Mouse (Mus musculus): ENCODE measurements around the gene Itih3. TPM values are rescaled to one million over a fixed set of nuclear protein-coding genes. Genes with fewer than 3 reads are reported as not detected.

Itih3 gene
- polyA plus RNA-seq, 1 experiment from 2014 or later, result 0.39 TPM

DNA sequence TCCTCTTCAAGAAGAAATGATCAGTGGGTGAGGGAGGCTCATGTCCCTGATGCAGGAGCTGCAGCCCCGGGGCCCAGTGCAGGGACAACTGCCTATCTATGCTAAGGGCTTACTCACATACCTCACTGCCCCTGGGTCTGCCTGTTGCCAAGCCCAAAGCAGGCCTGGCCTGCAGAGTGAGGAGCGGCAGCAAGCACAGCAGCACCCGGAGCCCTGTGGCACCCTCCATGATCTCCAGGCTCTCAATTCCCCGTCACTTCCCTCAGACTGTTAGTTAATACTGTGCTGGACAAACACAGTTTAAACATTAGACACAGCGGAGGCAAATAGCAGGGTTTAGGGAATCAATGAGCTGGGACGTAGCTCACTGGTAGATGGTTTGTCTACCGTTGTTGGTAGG is 19.5 kb upstream of the Itih3 start, which contains the start of gene Itih1:
Gene Itih1 (minus strand): TSS at position 252 of the 400 bp plus-strand sequence.
- DNase-seq (ENCODE audit: low spot score) (no peak), ATAC-seq (ENCODE audit: low read depth) (no peak)
- Histone ChIP-seq H3K9ac (ENCODE audit: low read depth, low read length) (no peak within 1 kb of the TSS), H3K4me1 (ENCODE audit: control insufficient read depth, insufficient read depth, low read length) (no peaks in the 10 kb centered on the region), H3K4me3 (ENCODE audit: low read depth, low read length) (no peak within 1 kb of the TSS), H3K9me3 (ENCODE audit: control insufficient read depth, low read length) (no peaks in the 10 kb centered on the region), H3K27ac (replicated peaks; ENCODE audit: low read depth, low read length) (no peak within 1 kb of the TSS), H3K4me2 (ENCODE audit: low read depth, low read length) (no peak within 1 kb of the TSS), H3K27me3 (replicated peaks; ENCODE audit: control insufficient read depth, insufficient read depth, low read length) (no peaks in the 10 kb centered on the region), H3K36me3 (ENCODE audit: control insufficient read depth, insufficient read depth, low read length) (no peaks in the 10 kb centered on the region)
- WGBS, result 85% methylated on average over 7 of the region's 7 CpGs

DNA sequence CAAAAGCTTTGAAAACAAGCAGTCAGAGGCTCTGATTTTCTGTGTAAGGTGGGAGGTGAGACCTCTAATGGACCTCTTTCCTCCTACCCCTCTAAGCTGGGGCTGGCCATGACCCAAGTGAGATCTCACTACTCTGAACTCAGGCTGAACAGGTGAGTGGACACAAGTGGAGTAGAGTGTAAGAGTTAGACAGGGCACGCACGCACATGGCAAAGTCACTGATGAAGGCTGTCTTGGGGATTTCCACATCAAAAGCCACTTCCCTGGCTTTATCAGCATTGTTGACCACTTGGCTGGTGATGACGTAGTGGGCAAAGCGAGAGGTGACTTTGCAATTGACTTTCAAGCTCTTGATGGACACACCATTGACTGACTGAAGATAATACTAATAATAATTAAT is 18.7 kb upstream of the Itih3 start:
- DNase-seq (ENCODE audit: low spot score), result no peak
- 91% methylated on average over 4 of the region's 4 CpGs for WGBS
- H3K27me3 ChIP-seq (replicated peaks; ENCODE audit: control insufficient read depth, insufficient read depth, low read length), result no peaks in the 10 kb centered on the region
- H3K9me3 ChIP-seq (ENCODE audit: control insufficient read depth, low read length), result no peaks in the 10 kb centered on the region
- H3K4me1 ChIP-seq (ENCODE audit: control insufficient read depth, insufficient read depth, low read length), result no peaks in the 10 kb centered on the region
- no peak overlapping the region for H3K4me3 ChIP-seq (ENCODE audit: low read depth, low read length)
- no peak overlapping the region for H3K4me2 ChIP-seq (ENCODE audit: low read depth, low read length)
- no peaks in the 10 kb centered on the region for H3K36me3 ChIP-seq (ENCODE audit: control insufficient read depth, insufficient read depth, low read length)
- no peak for ATAC-seq (ENCODE audit: low read depth)
- H3K27ac ChIP-seq (replicated peaks; ENCODE audit: low read depth, low read length), result no peak overlapping the region
- H3K9ac ChIP-seq (ENCODE audit: low read depth, low read length), result no peak overlapping the region

- ATAC-seq (ENCODE audit: low read depth), result no peak
- Histone ChIP-seq H3K27ac (replicated peaks; ENCODE audit: low read depth, low read length) (no peak overlapping the region), H3K4me2 (ENCODE audit: low read depth, low read length) (no peak overlapping the region), H3K36me3 (ENCODE audit: control insufficient read depth, insufficient read depth, low read length) (no peaks in the 10 kb centered on the region), H3K4me3 (ENCODE audit: low read depth, low read length) (no peak overlapping the region), H3K27me3 (replicated peaks; ENCODE audit: control insufficient read depth, insufficient read depth, low read length) (no peaks in the 10 kb centered on the region), H3K9me3 (ENCODE audit: control insufficient read depth, low read length) (no peaks in the 10 kb centered on the region), H3K9ac (ENCODE audit: low read depth, low read length) (no peak overlapping the region), H3K4me1 (ENCODE audit: control insufficient read depth, insufficient read depth, low read length) (no peaks in the 10 kb centered on the region)
- no peak for DNase-seq (ENCODE audit: low spot score)
- 85% methylated on average over 9 of the region's 9 CpGs for WGBS
Measured at GRCm38 (mm10) chr14:30933351-30933750, 9.8 kb upstream of the Itih3 start.

DNA sequence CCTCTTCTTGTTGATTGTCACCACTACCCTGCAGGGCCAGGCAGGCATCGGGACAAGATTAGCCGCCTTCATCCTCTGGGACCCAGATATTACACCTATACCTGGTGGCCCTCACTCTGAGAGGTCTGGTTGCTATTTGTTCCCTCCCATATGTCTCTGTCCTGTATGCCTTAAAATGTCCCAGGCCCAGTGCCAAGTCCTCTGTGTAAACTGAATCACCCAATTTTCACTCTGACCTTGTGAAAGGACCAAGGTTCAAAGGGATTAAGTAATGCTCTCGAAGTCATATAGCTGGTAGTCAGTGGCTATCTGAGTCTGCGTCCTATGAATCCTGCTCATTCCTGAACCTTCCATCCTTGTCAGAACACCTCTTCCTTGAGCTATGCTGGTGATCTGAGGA is 6.8 kb upstream of the Itih3 start:
- Histone ChIP-seq H3K27ac (replicated peaks; ENCODE audit: low read depth, low read length) (no peak overlapping the region), H3K9me3 (ENCODE audit: control insufficient read depth, low read length) (no peaks in the 10 kb centered on the region), H3K36me3 (ENCODE audit: control insufficient read depth, insufficient read depth, low read length) (no peaks in the 10 kb centered on the region), H3K4me2 (ENCODE audit: low read depth, low read length) (no peak overlapping the region), H3K4me1 (ENCODE audit: control insufficient read depth, insufficient read depth, low read length) (no peaks in the 10 kb centered on the region), H3K9ac (ENCODE audit: low read depth, low read length) (no peak overlapping the region), H3K27me3 (replicated peaks; ENCODE audit: control insufficient read depth, insufficient read depth, low read length) (no peaks in the 10 kb centered on the region), H3K4me3 (ENCODE audit: low read depth, low read length) (no peak overlapping the region)
- 92% methylated on average over 4 of the region's 4 CpGs for whole genome bisulfite sequencing
- ATAC-seq (ENCODE audit: low read depth), result no peak
- DNase-seq (ENCODE audit: low spot score), result no peak

GRCm38 (mm10) chr14:30925492-30925891 is 1.9 kb upstream of the Itih3 start:
- no peak for ATAC-seq (ENCODE audit: low read depth)
- H3K4me2 ChIP-seq (ENCODE audit: low read depth, low read length), result no peak overlapping the region
- 85% methylated on average over 3 of the region's 3 CpGs for WGBS

GRCm38 (mm10) chr14:30922053-30922670 is 1.4 kb downstream of the Itih3 start:
- Histone ChIP-seq H3K27me3 (replicated peaks; ENCODE audit: control insufficient read depth, insufficient read depth, low read length) (no peaks in the 10 kb centered on the region), H3K4me2 (ENCODE audit: low read depth, low read length) (no peak overlapping the region), H3K9me3 (ENCODE audit: control insufficient read depth, low read length) (no peaks in the 10 kb centered on the region), H3K4me3 (ENCODE audit: low read depth, low read length) (no peak overlapping the region), H3K36me3 (ENCODE audit: control insufficient read depth, insufficient read depth, low read length) (no peaks in the 10 kb centered on the region), H3K27ac (replicated peaks; ENCODE audit: low read depth, low read length) (no peak overlapping the region), H3K4me1 (ENCODE audit: control insufficient read depth, insufficient read depth, low read length) (no peaks in the 10 kb centered on the region), H3K9ac (ENCODE audit: low read depth, low read length) (no peak overlapping the region)
- DNase-seq (ENCODE audit: low spot score), result peak; percentile 10
- WGBS, result 66% methylated on average over 5 of the region's 8 CpGs
- ATAC-seq (ENCODE audit: low read depth), result no peak

More at GRCm38 (mm10) chr14:30925492-30925891, 1.9 kb upstream of the Itih3 start:
- Histone ChIP-seq H3K9me3 (ENCODE audit: control insufficient read depth, low read length) (no peaks in the 10 kb centered on the region), H3K9ac (ENCODE audit: low read depth, low read length) (no peak overlapping the region), H3K36me3 (ENCODE audit: control insufficient read depth, insufficient read depth, low read length) (no peaks in the 10 kb centered on the region), H3K4me3 (ENCODE audit: low read depth, low read length) (no peak overlapping the region), H3K27me3 (replicated peaks; ENCODE audit: control insufficient read depth, insufficient read depth, low read length) (no peaks in the 10 kb centered on the region), H3K4me1 (ENCODE audit: control insufficient read depth, insufficient read depth, low read length) (no peaks in the 10 kb centered on the region), H3K27ac (replicated peaks; ENCODE audit: low read depth, low read length) (no peak overlapping the region)
- DNase-seq (ENCODE audit: low spot score), result no peak

DNA sequence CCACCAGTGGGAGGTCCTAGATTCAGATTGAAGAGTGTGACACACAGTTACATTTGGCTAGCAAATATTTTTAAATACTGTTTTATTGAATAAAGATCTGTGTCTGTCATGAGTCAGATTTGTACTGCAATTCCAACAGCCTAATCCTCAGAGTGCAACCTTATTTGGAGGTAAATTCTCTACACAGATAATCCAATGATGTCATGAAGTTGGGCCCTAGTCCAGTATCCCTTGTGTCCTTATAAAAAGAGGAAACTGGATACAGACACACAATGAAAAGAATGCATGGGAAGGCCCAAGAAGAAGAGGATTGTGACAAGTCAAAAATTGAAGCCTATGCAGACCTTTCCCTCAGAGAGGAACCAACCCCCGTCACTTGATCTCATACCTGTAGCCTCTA is 7.0 kb downstream of the Itih3 start:
- Histone ChIP-seq H3K36me3 (ENCODE audit: control insufficient read depth, insufficient read depth, low read length) (no peaks in the 10 kb centered on the region), H3K4me2 (ENCODE audit: low read depth, low read length) (no peak overlapping the region), H3K9ac (ENCODE audit: low read depth, low read length) (no peak overlapping the region), H3K27me3 (replicated peaks; ENCODE audit: control insufficient read depth, insufficient read depth, low read length) (no peaks in the 10 kb centered on the region), H3K27ac (replicated peaks; ENCODE audit: low read depth, low read length) (no peak overlapping the region), H3K4me1 (ENCODE audit: control insufficient read depth, insufficient read depth, low read length) (no peaks in the 10 kb centered on the region), H3K4me3 (ENCODE audit: low read depth, low read length) (no peak overlapping the region), H3K9me3 (ENCODE audit: control insufficient read depth, low read length) (no peaks in the 10 kb centered on the region)
- 65% methylated on average over 1 of the region's 1 CpGs for WGBS
- ATAC-seq (ENCODE audit: low read depth) (no peak), DNase-seq (ENCODE audit: low spot score) (peak; percentile 19)

- WGBS, result 76% methylated on average over 5 of the region's 5 CpGs
Measured at GRCm38 (mm10) chr14:30913404-30913803, 10.2 kb downstream of the Itih3 start.

GRCm38 (mm10) chr14:30912641-30913040 is 10.9 kb downstream of the Itih3 start:
- no peak for ATAC-seq (ENCODE audit: low read depth)
- H3K4me3 ChIP-seq (ENCODE audit: low read depth, low read length), result no peak overlapping the region
- no peaks in the 10 kb centered on the region for H3K4me1 ChIP-seq (ENCODE audit: control insufficient read depth, insufficient read depth, low read length)
- H3K9me3 ChIP-seq (ENCODE audit: control insufficient read depth, low read length), result no peaks in the 10 kb centered on the region
- no peaks in the 10 kb centered on the region for H3K36me3 ChIP-seq (ENCODE audit: control insufficient read depth, insufficient read depth, low read length)
- H3K9ac ChIP-seq (ENCODE audit: low read depth, low read length), result no peak overlapping the region
- H3K4me2 ChIP-seq (ENCODE audit: low read depth, low read length), result no peak overlapping the region
- 75% methylated on average over 8 of the region's 8 CpGs for WGBS
- DNase-seq (ENCODE audit: low spot score), result no peak
- no peak overlapping the region for H3K27ac ChIP-seq (replicated peaks; ENCODE audit: low read depth, low read length)
- no peaks in the 10 kb centered on the region for H3K27me3 ChIP-seq (replicated peaks; ENCODE audit: control insufficient read depth, insufficient read depth, low read length)

More at GRCm38 (mm10) chr14:30913404-30913803, 10.2 kb downstream of the Itih3 start:
- H3K4me2 ChIP-seq (ENCODE audit: low read depth, low read length), result no peak overlapping the region
- H3K27me3 ChIP-seq (replicated peaks; ENCODE audit: control insufficient read depth, insufficient read depth, low read length), result no peaks in the 10 kb centered on the region
- no peaks in the 10 kb centered on the region for H3K36me3 ChIP-seq (ENCODE audit: control insufficient read depth, insufficient read depth, low read length)
- DNase-seq (ENCODE audit: low spot score) (no peak), ATAC-seq (ENCODE audit: low read depth) (no peak)
- H3K4me3 ChIP-seq (ENCODE audit: low read depth, low read length), result no peak overlapping the region
- H3K4me1 ChIP-seq (ENCODE audit: control insufficient read depth, insufficient read depth, low read length), result no peaks in the 10 kb centered on the region
- no peak overlapping the region for H3K9ac ChIP-seq (ENCODE audit: low read depth, low read length)
- no peaks in the 10 kb centered on the region for H3K9me3 ChIP-seq (ENCODE audit: control insufficient read depth, low read length)
- H3K27ac ChIP-seq (replicated peaks; ENCODE audit: low read depth, low read length), result no peak overlapping the region

All from embryonic facial prominence, embryonic 14.5 days (tissue).